Mouse (Mus musculus) olfactory bulb, adult 2 months (tissue): Measurements from ENCODE around the gene Eno2. TPM values are rescaled to one million over a fixed set of nuclear protein-coding genes. Genes with fewer than 3 reads are reported as not detected.

Source experiments
- H3K27ac ChIP-seq: fragments of 200-500 bp; 2 replicates; pipeline ENCODE4 v1.5.1; 2012; ENCODE audit warnings: low read depth, low read length; ENCODE audit not compliant: insufficient read depth
- H3K4me1 ChIP-seq: fragments of 200-500 bp; 2 replicates; pipeline ENCODE4 v1.6.1; 2012; ENCODE audit warnings: low read length; ENCODE audit not compliant: control insufficient read depth, insufficient read depth
- H3K4me3 ChIP-seq: fragments of 200-500 bp; 2 replicates; pipeline ENCODE4 v1.5.1; 2012; ENCODE audit warnings: mild to moderate bottlenecking, low read depth, low read length, moderate library complexity; ENCODE audit not compliant: insufficient read depth
- CTCF ChIP-seq: fragments of 200-500 bp; IDR thresholded peaks from 2 replicates; pipeline ENCODE4 v1.5.1; 2012; ENCODE audit warnings: low read depth, mild to moderate bottlenecking, low read length, moderate library complexity; ENCODE audit not compliant: insufficient read depth
- POLR2A ChIP-seq: fragments of 200-500 bp; IDR thresholded peaks from 2 replicates; pipeline ENCODE4 v1.6.1; 2012; ENCODE audit warnings: mild to moderate bottlenecking, low read depth, low read length, moderate library complexity; ENCODE audit not compliant: insufficient read depth
- WGBS: fragments of 180-500 bp; shearing (Covaris S2); methylation state at CpG from one replicate; pipeline ENCODE4 v1.1.7; 2018; 5-methylcytosine and 5-hydroxymethylcytosine counted together
- polyA plus RNA-seq: library from polyadenylated mRNA; stranded (reverse); fragments of >200 nt; gene quantifications from 2 replicates; pipeline ENCODE4 v1.2.4, GENCODE M21; 2012; ENCODE audit warnings: low replicate concordance; ENCODE audit not compliant: missing spikeins, insufficient read depth, insufficient read length

Gene Eno2
- polyA plus RNA-seq, 1 experiment: 939 TPM

DNA sequence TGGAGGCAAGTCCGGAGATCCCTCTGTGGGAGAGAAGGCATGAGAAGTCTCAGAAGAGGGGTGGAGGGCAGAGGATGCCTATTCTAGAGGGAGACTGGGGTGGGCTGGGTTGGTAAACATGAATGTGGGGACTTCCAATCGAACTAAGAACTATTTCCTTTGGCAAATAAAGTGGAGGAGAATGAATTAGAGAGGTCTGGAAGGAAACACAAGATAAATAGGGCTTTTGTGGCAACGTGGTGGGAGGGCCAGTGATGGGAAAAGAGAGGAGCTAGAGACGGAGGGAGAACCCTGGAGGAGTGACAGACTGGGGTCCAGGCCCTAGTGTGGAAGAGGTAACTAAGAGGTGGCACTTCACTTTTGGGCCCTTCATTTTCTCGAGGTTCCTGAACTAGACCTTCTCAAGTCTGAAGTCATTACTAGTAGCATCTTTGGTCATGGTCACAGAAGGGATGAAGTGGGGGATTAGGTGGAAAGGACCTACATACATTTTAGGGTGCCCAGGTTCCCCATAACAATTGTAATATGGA is 12.1 kb downstream of the Eno2 start:
- Histone ChIP-seq H3K4me1 (peaks cover 22% of the 10 kb centered on the region), H3K4me3 (peak overlapping the region; percentile 98), H3K27ac (peak overlapping the region; percentile 79)
- no peak for TF ChIP-seq CTCF
- TF ChIP-seq POLR2A: no peak
- 5% methylated on average over 5 of the region's 5 CpGs for WGBS

GRCm38 (mm10) chr6:124756652-124757350 is 12.7 kb downstream of the Eno2 start:
- under 1% methylated on average over 51 of the region's 54 CpGs for WGBS

DNA sequence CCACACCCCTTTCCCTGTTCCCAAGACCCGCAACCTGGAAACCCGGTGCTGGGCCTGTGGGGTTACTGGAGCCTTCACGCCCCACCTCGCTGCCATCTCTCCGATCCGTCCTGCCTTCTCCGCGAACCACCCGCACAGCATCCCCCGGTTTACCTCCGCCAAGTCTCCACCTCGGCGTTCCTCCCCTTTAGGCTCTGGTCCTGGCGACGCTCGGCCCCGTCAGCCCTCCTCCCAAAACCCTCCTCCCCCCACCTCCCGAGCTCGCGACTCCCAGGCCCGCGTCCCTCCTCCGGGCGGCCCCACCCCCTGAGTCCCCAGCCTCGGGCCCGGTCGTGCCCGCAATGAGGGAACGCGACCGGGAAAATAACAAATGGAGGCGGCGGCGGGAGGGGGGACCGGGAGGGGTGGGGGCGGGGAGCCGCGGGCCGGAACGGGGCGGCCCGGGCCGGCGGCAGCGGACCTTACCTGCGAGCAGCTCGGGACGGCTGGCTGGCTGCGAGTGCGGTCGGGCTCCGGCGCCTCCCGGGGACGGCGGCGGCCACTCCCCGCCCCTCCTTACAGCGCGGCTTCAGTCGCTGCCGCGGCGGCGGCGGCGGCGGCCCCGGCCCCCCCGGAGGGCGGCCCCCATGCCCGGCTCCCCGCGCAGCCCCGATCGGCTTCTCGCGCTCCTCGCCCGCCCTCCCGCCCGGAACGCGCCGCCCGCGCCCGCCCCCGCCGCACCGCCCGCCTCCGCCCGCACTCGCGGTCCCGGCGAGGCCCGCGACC is 13.5 kb downstream of the Eno2 start, which contains the start of the genes Gm45234 and Atn1:
Gene Gm45234, minus strand, starts transcription at position 191 of the 765 bp plus-strand sequence.
Gene Atn1, minus strand, starts transcription at position 694 of the 765 bp plus-strand sequence.
- H3K27ac ChIP-seq: peak within 1 kb of the TSS; percentile 91
- peak within 1 kb of the TSS; percentile 98 for H3K4me3 ChIP-seq
- no peak for TF ChIP-seq POLR2A
- TF ChIP-seq CTCF: no peak
- H3K4me1 ChIP-seq: peaks cover 22% of the 10 kb centered on the region
- WGBS: 4% methylated on average over 96 of the region's 100 CpGs

More at GRCm38 (mm10) chr6:124756652-124757350, 12.7 kb downstream of the Eno2 start:
- TF ChIP-seq CTCF: no peak
- TF ChIP-seq POLR2A: peak; percentile 37; the same call in 1 of the 2 replicates
- Histone ChIP-seq H3K4me3 (peak overlapping the region; percentile 98), H3K27ac (peak overlapping the region; percentile 91), H3K4me1 (peaks cover 22% of the 10 kb centered on the region)

DNA sequence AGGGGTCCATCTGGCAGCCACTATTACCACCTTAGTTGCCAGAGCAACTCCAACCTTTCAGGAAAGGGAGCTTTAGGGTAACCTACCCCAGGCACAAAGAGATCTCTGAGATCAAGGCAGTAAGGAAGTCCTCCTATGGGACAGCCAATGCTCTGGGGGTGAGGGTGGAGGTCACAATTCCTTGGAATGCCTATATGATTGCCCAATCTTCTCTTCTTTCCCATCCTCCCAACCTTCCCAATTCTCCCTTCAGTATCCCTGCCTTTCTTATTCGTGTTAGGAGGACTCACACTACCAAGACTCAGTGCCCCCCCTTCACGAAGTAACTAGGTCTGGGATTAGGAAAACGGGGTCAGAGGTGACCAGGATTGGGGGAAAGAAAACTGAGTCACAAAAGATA is 14.2 kb downstream of the Eno2 start:
- WGBS: 3% methylated on average over 3 of the region's 3 CpGs
- H3K27ac ChIP-seq: peak overlapping the region; percentile 80; the same call in 1 of the 2 replicates
- H3K4me1 ChIP-seq: peaks cover 22% of the 10 kb centered on the region
- TF ChIP-seq CTCF: no peak
- no peak for TF ChIP-seq POLR2A
- H3K4me3 ChIP-seq: peak overlapping the region; percentile 98

- 91% methylated on average over 2 of the region's 2 CpGs for WGBS
- Histone ChIP-seq H3K4me3 (no peak overlapping the region), H3K27ac (no peak overlapping the region), H3K4me1 (peaks cover 20% of the 10 kb centered on the region)
- TF ChIP-seq POLR2A (no peak), CTCF (no peak)
These were observed 15.6 kb downstream of the Eno2 start for GRCm38 (mm10) chr6:124753861-124754260.

- TF ChIP-seq CTCF (no peak), POLR2A (no peak)
- no peak overlapping the region for H3K27ac ChIP-seq
- H3K4me1 ChIP-seq: peaks cover 26% of the 10 kb centered on the region
- no peak overlapping the region for H3K4me3 ChIP-seq
- WGBS: 79% methylated on average over 8 of the region's 8 CpGs
These were observed 19.1 kb downstream of the Eno2 start for GRCm38 (mm10) chr6:124750405-124750804.

GRCm38 (mm10) chr6:124746654-124747632 is 22.5 kb downstream of the Eno2 start:
- H3K4me1 ChIP-seq: peaks cover 40% of the 10 kb centered on the region
- WGBS: 60% methylated on average over 7 of the region's 7 CpGs
- H3K4me3 ChIP-seq: no peak overlapping the region
- H3K27ac ChIP-seq: peak overlapping the region; percentile 76; the same call in 1 of the 2 replicates
- TF ChIP-seq POLR2A (no peak), CTCF (no peak)

DNA sequence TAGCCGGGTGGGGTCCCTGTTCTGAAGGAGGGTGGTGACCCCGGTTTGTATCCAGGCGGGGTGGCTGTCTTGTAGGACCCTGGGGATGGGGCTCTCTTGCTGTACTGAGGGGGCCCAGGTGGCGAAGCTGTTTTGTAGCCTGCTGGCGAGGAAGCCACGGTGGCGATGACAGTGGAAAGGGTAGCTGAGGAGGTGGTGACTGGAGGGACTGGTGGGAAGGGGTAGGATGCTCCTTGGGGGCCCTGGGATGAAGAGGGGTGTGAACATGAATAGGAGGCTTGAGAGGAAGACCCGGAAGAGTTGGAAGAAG is 23.2 kb downstream of the Eno2 start:
- TF ChIP-seq POLR2A (no peak), CTCF (no peak)
- Histone ChIP-seq H3K4me3 (peak overlapping the region; percentile 60), H3K4me1 (peaks cover 43% of the 10 kb centered on the region), H3K27ac (peak overlapping the region; percentile 76)
- WGBS: 9% methylated on average over 8 of the region's 8 CpGs
